Mouse (Mus musculus) C2C12 (cell line): Measurements from ENCODE around the gene Plpp6. TPM values are rescaled to one million over a fixed set of nuclear protein-coding genes. Genes with fewer than 3 reads are reported as not detected.

Experiments
- H3K27me3 ChIP-seq: one replicate; pipeline ENCODE4 v1.6.1; 2011; ENCODE audit not compliant: control insufficient read depth, insufficient read depth, insufficient read length
- H3K36me3 ChIP-seq: one replicate; pipeline ENCODE4 v1.6.1; 2011; ENCODE audit not compliant: control insufficient read depth, insufficient read depth
- H3K4me3 ChIP-seq: one replicate; pipeline ENCODE4 v1.5.1; 2011; ENCODE audit warnings: mild to moderate bottlenecking, control low read depth; ENCODE audit not compliant: poor library complexity, insufficient read depth, severe bottlenecking
- H3K79me2 ChIP-seq: one replicate; pipeline ENCODE4 v1.6.1; 2011; ENCODE audit not compliant: control insufficient read depth, insufficient read depth
- H3K79me3 ChIP-seq: one replicate; pipeline ENCODE4 v1.6.1; 2011; ENCODE audit warnings: low read depth, control low read depth
- H3ac ChIP-seq: one replicate; pipeline ENCODE3; 2011; ENCODE audit warnings: low read depth; ENCODE audit not compliant: control insufficient read depth, insufficient read length
- CEBPB ChIP-seq: IDR thresholded peaks from one replicate; pipeline ENCODE4 v1.6.1; 2011; ENCODE audit warnings: low read depth, mild to moderate bottlenecking, control low read depth, moderate library complexity
- CTCF ChIP-seq: IDR thresholded peaks from one replicate; pipeline ENCODE4 v1.5.1; 2011; ENCODE audit not compliant: control insufficient read depth, insufficient read depth, insufficient read length
- FOSL1 ChIP-seq: IDR thresholded peaks from one replicate; pipeline ENCODE4 v1.8.0; 2011; ENCODE audit warnings: mild to moderate bottlenecking, low read length; ENCODE audit not compliant: poor library complexity, insufficient read depth, severe bottlenecking
- MAX ChIP-seq: IDR thresholded peaks from one replicate; pipeline ENCODE4 v1.6.1; 2011; ENCODE audit warnings: mild to moderate bottlenecking, control low read depth
- MYOD1 ChIP-seq: IDR thresholded peaks from one replicate; pipeline ENCODE4 v1.6.1; 2011; ENCODE audit warnings: low read depth; ENCODE audit not compliant: control insufficient read depth, insufficient read length
- MYOG ChIP-seq: IDR thresholded peaks from one replicate; pipeline ENCODE4 v1.6.1; 2011; ENCODE audit not compliant: control insufficient read depth, insufficient read length; ENCODE audit errors: extremely low read depth
- USF1 ChIP-seq: IDR thresholded peaks from one replicate; pipeline ENCODE4 v1.6.1; 2011; ENCODE audit warnings: low read depth, mild to moderate bottlenecking, control low read depth, moderate library complexity
- polyA plus RNA-seq: library from polyadenylated mRNA; unstranded; fragments of >200 nt; fragmentation: generic; extraction: Trizol; gene quantifications from one replicate; pipeline ENCODE4 v1.2.1, GENCODE M21; 2012; ENCODE audit warnings: missing spikeins

Plpp6 gene
- polyA plus RNA-seq, 1 experiment, result 1.3 TPM

DNA sequence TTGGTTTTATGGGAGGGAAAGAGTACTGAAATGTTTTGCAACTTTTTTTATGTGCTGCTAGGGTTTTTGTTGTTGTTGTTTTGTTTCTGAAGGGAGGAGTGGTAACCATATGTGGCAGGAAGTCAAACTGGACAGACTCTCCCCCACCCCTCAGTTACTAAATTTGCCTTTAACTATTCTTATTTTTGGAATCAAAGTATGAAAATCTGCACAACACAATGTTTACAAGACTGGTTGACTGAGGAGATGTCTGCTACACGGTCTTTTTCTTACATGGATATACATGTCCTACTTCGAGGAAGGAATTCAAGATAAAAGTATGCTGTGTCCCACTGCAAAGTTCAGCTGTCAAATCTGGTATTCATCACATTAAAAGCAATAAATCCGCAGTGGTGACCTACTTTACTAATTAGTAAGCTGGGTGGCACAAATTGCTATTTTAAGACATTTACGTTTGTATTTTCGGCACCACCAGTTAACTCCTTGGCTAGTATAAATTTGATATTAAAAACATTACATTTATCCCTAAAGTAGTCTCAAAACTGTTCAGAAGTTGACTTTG, 52.5 kb downstream of the Plpp6 start:
- Histone ChIP-seq H3K36me3 (peaks cover 95% of the 10 kb centered on the region), H3ac (no peak overlapping the region), H3K79me3 (no peaks in the 10 kb centered on the region), H3K27me3 (no peaks in the 10 kb centered on the region), H3K4me3 (no peak overlapping the region), H3K79me2 (no peaks in the 10 kb centered on the region)
- TF ChIP-seq FOSL1, result no peak
- no peak for TF ChIP-seq MAX
- no peak for TF ChIP-seq CTCF
- no peak for TF ChIP-seq CEBPB
- no peak for TF ChIP-seq USF1
- no peak for TF ChIP-seq MYOG
- TF ChIP-seq MYOD1, result no peak

Other genes starting within 250 kb of the Plpp6 start
- gene Slc1a1, start 128.9 kb upstream of the Plpp6 start, polyA plus RNA-seq, result 0.01 TPM
- gene 4430402I18Rik, start 3.8 kb downstream of the Plpp6 start, polyA plus RNA-seq, result 0.02 TPM
- 6.4 TPM for gene Cdc37l1, start 26.4 kb downstream of the Plpp6 start, polyA plus RNA-seq
- 22.1 TPM for gene Ak3, start 84.0 kb downstream of the Plpp6 start, polyA plus RNA-seq
- 45.4 TPM for gene Rcl1, start 137.4 kb downstream of the Plpp6 start, polyA plus RNA-seq